12 mouse cellular contexts compared by ENCODE assay signal in genomic region chr15:78548336-78548665, GRCm38 (mm10). TPM values are rescaled to one million over a fixed set of nuclear protein-coding genes. Genes with fewer than 3 reads are reported as not detected.
A peak's percentile ranks its signal among the peaks of the same experiment; 100 is the strongest.
DNase-seq lines count a peak whose midpoint lies in the region; ATAC-seq and TF ChIP-seq lines count a peak whose summit lies in the region.
"Had no signal": no experiment of that assay in that cellular context is flagged by ENCODE, and none has a peak within 500 bp of the region (broad histone marks: within the 10 kb centered on the region; RNA-seq: fewer than 3 reads in every experiment).

No protein-coding gene starts in this region.

- H3K4me2 ChIP-seq in hindbrain, embryonic 14.5 days (replicated peaks): no peak overlapping the region
- H3K4me2 ChIP-seq: lung, embryonic 14.5 days had no signal

- peak overlapping the region; percentile 35 for H3K27ac ChIP-seq in hindbrain, embryonic 10.5 days
- no peak overlapping the region for H3K27ac ChIP-seq in hindbrain, embryonic 14.5 days
- no peak overlapping the region for H3K27ac ChIP-seq in MEL (ENCODE audit: control insufficient read depth, low read depth, low read length)
- H3K27ac ChIP-seq: left cerebral cortex, adult 2 months had no signal

- no peak overlapping the region for H3K4me3 ChIP-seq in hindbrain, embryonic 10.5 days
- H3K4me3 ChIP-seq in hindbrain, embryonic 14.5 days (replicated peaks; ENCODE audit: low read length): no peak overlapping the region
- no peak overlapping the region for H3K4me3 ChIP-seq in MEL (ENCODE audit: control insufficient read depth in 1 of 2, insufficient read depth in 1 of 2, low read depth in 2 of 2, low read length in 2 of 2)
- H3K4me3 ChIP-seq: forebrain, embryonic 10.5 days; left cerebral cortex, adult 2 months had no signal

- WGBS in hindbrain, embryonic 10.5 days: 23% methylated on average over 3 of the region's 3 CpGs
- WGBS in hindbrain, embryonic 14.5 days: 14% methylated on average over 3 of the region's 3 CpGs

- no peak for TF ChIP-seq POLR2A in MEL (IDR thresholded peaks at IDR 0.05; ENCODE audit: control insufficient read depth in 1 of 2, insufficient read depth in 1 of 2, low read depth in 1 of 2, low read length in 2 of 2, poor library complexity in 1 of 2)

- peaks cover 39% of the 10 kb centered on the region for H3K4me1 ChIP-seq in hindbrain, embryonic 10.5 days (replicated peaks)
- peaks cover 19% of the 10 kb centered on the region for H3K4me1 ChIP-seq in hindbrain, embryonic 14.5 days (replicated peaks; ENCODE audit: control insufficient read depth, insufficient read depth, low read length)
- peaks cover 0 to 7% of the 10 kb centered on the region in 2 experiments; a peak in 1 of 4 replicates for H3K4me1 ChIP-seq in MEL (ENCODE audit: control insufficient read depth in 1 of 2, insufficient read depth in 2 of 2, low read length in 2 of 2)

- H3K27me3 ChIP-seq in hindbrain, embryonic 10.5 days (ENCODE audit: insufficient read depth, poor library complexity, severe bottlenecking): peaks cover 25% of the 10 kb centered on the region
- no peaks in the 10 kb centered on the region for H3K27me3 ChIP-seq in hindbrain, embryonic 14.5 days (ENCODE audit: control insufficient read depth, insufficient read depth, low read length)
- peaks cover 0 to 3% of the 10 kb centered on the region in 2 experiments; a peak in 3 of 4 replicates for H3K27me3 ChIP-seq in MEL (ENCODE audit: control insufficient read depth in 1 of 2, insufficient read depth in 2 of 2, low read length in 2 of 2)

- H3K36me3 ChIP-seq in hindbrain, embryonic 10.5 days: no peaks in the 10 kb centered on the region
- no peaks in the 10 kb centered on the region for H3K36me3 ChIP-seq in hindbrain, embryonic 14.5 days (replicated peaks; ENCODE audit: control insufficient read depth, insufficient read depth)
- H3K36me3 ChIP-seq in MEL (ENCODE audit: control insufficient read depth in 1 of 2, insufficient read depth in 2 of 2, low read length in 2 of 2): no peaks in the 10 kb centered on the region
- H3K36me3 ChIP-seq: forebrain, embryonic 10.5 days had no signal

- H3K9me3 ChIP-seq in hindbrain, embryonic 10.5 days: peaks cover 9% of the 10 kb centered on the region; the same call in 1 of the 2 replicates
- peaks cover 24% of the 10 kb centered on the region for H3K9me3 ChIP-seq in hindbrain, embryonic 14.5 days (ENCODE audit: control insufficient read depth, low read length)
- no peaks in the 10 kb centered on the region; the same call in 1 of the 2 replicates for H3K9me3 ChIP-seq in MEL (replicated peaks; ENCODE audit: insufficient read depth, low read length)

- no peak for DNase-seq in hindbrain, embryonic 10.5 days (ENCODE audit: low spot score)
- DNase-seq in hindbrain, embryonic 14.5 days (ENCODE audit: low spot score): no peak
- DNase-seq in 416B (ENCODE audit: low read depth): peak; percentile 38
- peak; percentile 30 for DNase-seq in MEL (ENCODE audit: low read depth, low spot score)
- DNase-seq in spleen, postnatal 14 days (ENCODE audit: low spot score in 2 of 2): no peak
- DNase-seq in kidney, postnatal 36 days: no peak
- no peak for DNase-seq in urinary bladder, postnatal 14 days (ENCODE audit: low spot score)
- DNase-seq: lung, embryonic 14.5 days had no signal

- H3K79me2 ChIP-seq in MEL (ENCODE audit: control insufficient read depth, insufficient read depth, low read length, poor library complexity): no peaks in the 10 kb centered on the region

- ATAC-seq in hindbrain, embryonic 14.5 days (ENCODE audit: low FRiP score): no peak
- ATAC-seq in megakaryocyte progenitor cell, adult 5-6 weeks (replicated peaks; ENCODE audit: poor library complexity): peak; percentile 63

- H3K9ac ChIP-seq in hindbrain, embryonic 14.5 days: no peak overlapping the region
- H3K9ac ChIP-seq in MEL (ENCODE audit: control insufficient read depth, low read depth, low read length, poor library complexity, severe bottlenecking): no peak overlapping the region
- H3K9ac ChIP-seq: lung, embryonic 14.5 days had no signal

- no peak for TF ChIP-seq EP300 in MEL (IDR thresholded peaks at IDR 0.05; ENCODE audit: low read depth in 1 of 2, low read length in 2 of 2)

- no peak for TF ChIP-seq CTCF in MEL (IDR thresholded peaks at IDR 0.05 in 2 of 3, conservative IDR thresholded peaks at IDR 0.05 in 1 of 3; ENCODE audit: control insufficient read depth in 1 of 3, insufficient read depth in 1 of 3, low read depth in 2 of 3, low read length in 3 of 3, poor library complexity in 1 of 3, severe bottlenecking in 1 of 3)

- no peak for TF ChIP-seq RAD21 in MEL (IDR thresholded peaks at IDR 0.05; ENCODE audit: low read depth, low read length)

TF ChIP-seq in MEL, 35 proteins besides CTCF, POLR2A, EP300 and RAD21:
- TF ChIP-seq MAFK (IDR thresholded peaks at IDR 0.05; ENCODE audit: borderline replicate concordance, low read depth, low read length) (no peak), CHD1 (IDR thresholded peaks at IDR 0.05; ENCODE audit: low read depth, low read length) (no peak)

RNA-seq across cellular contexts. Expression of gene Sstr3, which starts 3.8 kb away (rescaled TPM):
- 0.04 and 0.22 TPM in 2 replicates for polyA plus RNA-seq in hindbrain, embryonic 10.5 days (2016; fragmentation: Nextera tagmentation; extraction: Ambion mirVana)
- polyA plus RNA-seq in hindbrain, embryonic 14.5 days (2014; fragmentation: Nextera tagmentation; extraction: Ambion mirVana): 0.34 and 0.64 TPM in 2 replicates
- not detected in 2 replicates for total RNA-seq in MEL (2012; rRNA removed)
- polyA plus RNA-seq in MEL (2012; ENCODE audit: insufficient read depth in 1 of 2, insufficient read length in 2 of 2, low read depth in 1 of 2, low replicate concordance in 2 of 2, missing spikeins in 1 of 2): not detected
- total RNA-seq in megakaryocyte progenitor cell, adult 5-6 weeks (2015): not detected in 2 replicates
- not detected in 2 replicates for total RNA-seq in megakaryocyte progenitor cell, adult 5-6 weeks (2017)
- total RNA-seq: hematopoietic stem cell, adult 5-6 weeks had no signal

RNA-seq across cellular contexts. Expression of gene C1qtnf6, which starts 17.1 kb away (rescaled TPM):
- polyA plus RNA-seq in hindbrain, embryonic 10.5 days (2016; fragmentation: Nextera tagmentation; extraction: Ambion mirVana): 9.8 and 9.9 TPM in 2 replicates
- 9.5 and 11.0 TPM in 2 replicates for polyA plus RNA-seq in hindbrain, embryonic 14.5 days (2014; fragmentation: Nextera tagmentation; extraction: Ambion mirVana)
- 0.15 and 0.20 TPM in 2 replicates for total RNA-seq in MEL (2012; rRNA removed)
- polyA plus RNA-seq in MEL (2012; ENCODE audit: insufficient read depth in 1 of 2, insufficient read length in 2 of 2, low read depth in 1 of 2, low replicate concordance in 2 of 2, missing spikeins in 1 of 2): 1 to 10 TPM in 1 of 2 experiments, not detected in 1; 1.3 TPM
- total RNA-seq in megakaryocyte progenitor cell, adult 5-6 weeks (2015): 4.8 and 5.3 TPM in 2 replicates
- total RNA-seq in megakaryocyte progenitor cell, adult 5-6 weeks (2017): 0.30 and 0.46 TPM in 2 replicates

RNA-seq across cellular contexts. Expression of gene Rac2, which starts 24.3 kb away (rescaled TPM):
- 7.8 and 8.1 TPM in 2 replicates for polyA plus RNA-seq in hindbrain, embryonic 10.5 days (2016; fragmentation: Nextera tagmentation; extraction: Ambion mirVana)
- polyA plus RNA-seq in hindbrain, embryonic 14.5 days (2014; fragmentation: Nextera tagmentation; extraction: Ambion mirVana): 6.3 and 8.1 TPM in 2 replicates
- 257 and 268 TPM in 2 replicates for total RNA-seq in MEL (2012; rRNA removed)
- polyA plus RNA-seq in MEL (2012; ENCODE audit: insufficient read depth in 1 of 2, insufficient read length in 2 of 2, low read depth in 1 of 2, low replicate concordance in 2 of 2, missing spikeins in 1 of 2): 100 to 1,000 TPM; 772 to 881 TPM
- 402 and 432 TPM in 2 replicates for total RNA-seq in megakaryocyte progenitor cell, adult 5-6 weeks (2015)
- total RNA-seq in megakaryocyte progenitor cell, adult 5-6 weeks (2017): 164 and 243 TPM in 2 replicates

RNA-seq across cellular contexts. Expression of gene Cyth4, which starts 48.5 kb away (rescaled TPM):
- 4.9 and 8.1 TPM in 2 replicates for polyA plus RNA-seq in hindbrain, embryonic 10.5 days (2016; fragmentation: Nextera tagmentation; extraction: Ambion mirVana)
- 2.5 and 3.8 TPM in 2 replicates for polyA plus RNA-seq in hindbrain, embryonic 14.5 days (2014; fragmentation: Nextera tagmentation; extraction: Ambion mirVana)
- total RNA-seq in MEL (2012; rRNA removed): 8.7 and 9.2 TPM in 2 replicates
- 10 to 100 TPM in 1 of 2 experiments, not detected in 1; 23.5 TPM for polyA plus RNA-seq in MEL (2012; ENCODE audit: insufficient read depth in 1 of 2, insufficient read length in 2 of 2, low read depth in 1 of 2, low replicate concordance in 2 of 2, missing spikeins in 1 of 2)
- total RNA-seq in megakaryocyte progenitor cell, adult 5-6 weeks (2015): 34.6 and 45.8 TPM in 2 replicates
- total RNA-seq in megakaryocyte progenitor cell, adult 5-6 weeks (2017): 74.9 and 87.2 TPM in 2 replicates

RNA-seq across cellular contexts. Expression of gene Il2rb, which starts 53.2 kb away (rescaled TPM):
- polyA plus RNA-seq in hindbrain, embryonic 10.5 days (2016; fragmentation: Nextera tagmentation; extraction: Ambion mirVana): not detected in 2 replicates
- polyA plus RNA-seq in hindbrain, embryonic 14.5 days (2014; fragmentation: Nextera tagmentation; extraction: Ambion mirVana): 0.14 and 0.20 TPM in 2 replicates
- 0.04 TPM in 1 of 2 replicates, not detected in the other for total RNA-seq in MEL (2012; rRNA removed)
- polyA plus RNA-seq in MEL (2012; ENCODE audit: insufficient read depth in 1 of 2, insufficient read length in 2 of 2, low read depth in 1 of 2, low replicate concordance in 2 of 2, missing spikeins in 1 of 2): not detected
- 0.54 TPM in 2 replicates for total RNA-seq in megakaryocyte progenitor cell, adult 5-6 weeks (2015)
- total RNA-seq in megakaryocyte progenitor cell, adult 5-6 weeks (2017): 0.04 and 0.10 TPM in 2 replicates
- polyA plus RNA-seq: forebrain, embryonic 10.5 days had no signal

Comparison
In these comparisons a context has a peak if more than half of its experiments do, and no peak if none do; other contexts are left out.
1. DNase-seq: peak in 416B (single experiment) and MEL (single experiment); none in hindbrain, embryonic 10.5 days (single experiment), hindbrain, embryonic 14.5 days (single experiment), spleen, postnatal 14 days (0 of 2), kidney, postnatal 36 days (0 of 2) and urinary bladder, postnatal 14 days (single experiment).
2. RNA of gene Rac2, which starts 24.3 kb away (polyA plus RNA-seq): 772 to 881 TPM in MEL; 6.3 to 8.1 TPM in hindbrain, embryonic 14.5 days and 7.8 to 8.1 TPM in hindbrain, embryonic 10.5 days; every median in the first group is over 10 times any median in the second.